Mouse (Mus musculus): ENCODE measurements around the gene Med11.
"Not testable (repeated sequence)": the region's sequence is repeated elsewhere in the genome, so short reads cannot be mapped to it uniquely, and the experiment has no call there.

The Med11 gene

DNA sequence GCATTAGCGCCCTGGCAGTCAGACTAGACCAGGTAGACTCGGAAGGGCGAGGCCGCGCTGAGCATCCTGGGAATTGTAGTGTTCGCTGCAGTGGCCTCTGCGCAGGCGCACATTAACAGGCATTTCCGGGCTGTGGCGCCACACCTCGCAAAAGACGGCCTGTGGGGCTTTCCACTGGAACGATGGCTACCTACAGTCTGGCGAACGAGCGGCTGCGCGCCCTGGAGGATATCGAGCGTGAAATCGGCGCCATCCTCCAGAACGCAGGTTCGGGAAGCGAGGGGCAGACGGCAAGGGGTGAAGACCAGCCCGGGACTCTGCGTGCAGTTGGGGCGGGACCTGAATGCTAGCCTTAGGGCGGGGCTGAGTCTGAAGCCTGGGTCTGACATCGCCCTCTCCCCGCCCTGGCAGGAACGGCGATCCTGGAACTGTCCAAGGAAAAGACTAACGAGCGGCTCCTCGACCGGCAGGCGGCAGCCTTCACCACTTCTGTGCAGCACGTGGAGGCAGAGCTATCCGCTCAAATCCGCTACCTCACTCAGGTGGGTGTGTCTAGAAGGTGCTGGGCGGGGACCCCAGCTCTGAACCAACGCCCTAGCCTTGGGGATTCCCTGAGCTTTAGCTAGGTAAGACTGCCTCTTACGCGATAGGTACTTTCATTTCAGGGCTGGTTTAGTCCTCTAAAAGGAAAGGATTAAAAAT is at the start of gene Med11:
Gene Med11, plus strand, starts transcription at position 123 of the 702 bp plus-strand sequence.
- DNase-seq (ENCODE audit: low spot score), result peak; percentile 93

DNA sequence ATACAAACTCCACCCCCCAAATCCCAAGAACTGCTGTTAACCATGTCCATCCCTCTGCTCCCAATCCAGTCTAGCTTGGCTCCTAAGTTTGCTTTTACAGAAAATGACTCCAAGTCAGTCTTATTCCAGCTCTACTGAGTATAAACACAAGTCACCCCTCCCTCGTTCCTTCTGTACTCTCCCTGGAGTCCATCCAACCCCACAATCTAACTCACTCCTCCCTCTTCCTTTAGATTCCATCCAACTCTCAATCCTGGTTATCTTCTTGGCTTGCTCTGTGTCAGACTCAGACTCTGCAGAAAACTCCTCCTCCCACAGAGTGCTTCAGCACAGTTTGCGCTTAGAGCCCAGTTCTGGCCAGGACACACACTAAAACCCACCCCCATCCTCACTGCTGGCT is 48.1 kb upstream of the Med11 start:
- no peak for DNase-seq (ENCODE audit: low spot score)

DNA sequence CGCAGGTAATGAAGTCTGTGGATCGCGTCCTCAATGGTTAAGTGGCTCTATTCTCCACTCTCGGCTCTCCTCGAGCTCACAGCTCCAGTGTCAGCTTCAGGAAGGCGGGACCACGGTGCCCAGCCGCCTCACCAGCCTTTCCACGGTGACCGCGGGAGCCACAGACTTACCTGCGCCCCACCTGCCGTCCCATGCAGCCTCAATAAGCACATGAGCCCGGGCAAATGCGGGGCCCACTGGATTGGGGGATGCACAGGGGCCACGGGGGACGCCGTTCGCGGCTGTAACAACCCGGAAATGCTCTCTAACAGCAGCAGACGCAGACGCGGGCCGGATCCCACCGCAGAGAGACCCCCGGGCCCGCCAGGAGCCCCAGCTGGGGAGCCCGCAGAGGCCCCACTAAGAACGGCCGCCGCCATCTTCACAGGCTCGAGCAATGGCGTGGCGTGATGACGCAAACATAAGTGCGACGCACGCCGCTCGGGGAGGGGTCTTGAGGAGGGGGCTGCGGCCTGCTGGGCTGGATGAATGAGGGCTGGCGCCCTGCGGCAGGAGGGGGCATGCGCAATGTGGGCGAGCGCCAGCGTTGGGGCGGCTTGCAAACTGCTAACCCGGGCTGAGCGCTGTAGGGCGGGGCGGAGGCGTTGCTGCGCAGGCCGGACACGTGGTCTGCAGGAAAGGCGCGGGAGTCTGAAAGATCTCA is 42.0 kb upstream of the Med11 start, which contains the start of gene Pelp1:
Gene Pelp1, minus strand, starts transcription at position 438 of the 703 bp plus-strand sequence.
- peak; percentile 73 for DNase-seq (ENCODE audit: low spot score)

DNA sequence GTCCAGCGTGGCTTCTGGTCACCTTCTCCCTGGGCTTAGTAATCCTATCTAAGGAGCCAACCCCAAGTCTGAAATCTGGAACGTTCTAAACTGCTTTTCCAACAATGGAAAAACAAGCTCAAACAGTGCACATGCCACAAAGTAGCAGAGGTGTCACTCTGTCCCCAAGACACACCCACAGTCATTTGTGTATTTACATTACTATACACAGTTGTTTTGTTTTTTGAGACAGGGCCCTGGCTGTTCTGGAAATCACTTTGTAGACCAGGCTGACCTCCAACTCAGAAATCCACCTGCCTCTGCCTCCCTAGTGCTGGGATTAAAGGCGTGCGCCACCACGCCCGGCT is 41.4 kb upstream of the Med11 start:
- no peak for DNase-seq (ENCODE audit: low spot score)

GRCm38 (mm10) chr11:70412591-70412990 is 39.1 kb upstream of the Med11 start:
- DNase-seq (ENCODE audit: low spot score), result no peak

- peak; percentile 63 for DNase-seq (ENCODE audit: low spot score)
Measured at GRCm38 (mm10) chr11:70413961-70414360, 37.8 kb upstream of the Med11 start.

DNA sequence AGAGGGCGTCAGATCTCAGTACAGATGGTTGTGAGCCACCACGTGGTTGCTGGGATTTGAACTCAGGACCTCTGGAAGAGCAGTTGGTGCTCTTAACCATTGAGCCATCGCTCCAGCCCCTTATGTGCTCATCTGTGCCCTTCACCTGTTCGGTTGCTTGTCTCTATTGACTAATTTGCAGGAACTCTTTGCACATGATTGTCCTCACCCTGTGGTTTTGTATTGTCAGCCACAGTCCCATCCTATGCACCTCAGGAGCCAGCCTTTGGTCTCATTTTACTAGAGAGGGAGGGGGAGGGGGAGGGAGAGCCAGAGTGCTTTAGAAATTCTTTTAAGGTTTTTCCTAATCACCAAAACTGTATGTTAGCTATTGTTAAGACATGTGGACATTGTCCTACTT is 33.5 kb upstream of the Med11 start:
- no peak for DNase-seq (ENCODE audit: low spot score)

GRCm38 (mm10) chr11:70419486-70419885 is 32.2 kb upstream of the Med11 start:
- no peak for DNase-seq (ENCODE audit: low spot score)

GRCm38 (mm10) chr11:70426598-70426997 is 25.1 kb upstream of the Med11 start:
- DNase-seq (ENCODE audit: low spot score), result not testable (repeated sequence)

DNA sequence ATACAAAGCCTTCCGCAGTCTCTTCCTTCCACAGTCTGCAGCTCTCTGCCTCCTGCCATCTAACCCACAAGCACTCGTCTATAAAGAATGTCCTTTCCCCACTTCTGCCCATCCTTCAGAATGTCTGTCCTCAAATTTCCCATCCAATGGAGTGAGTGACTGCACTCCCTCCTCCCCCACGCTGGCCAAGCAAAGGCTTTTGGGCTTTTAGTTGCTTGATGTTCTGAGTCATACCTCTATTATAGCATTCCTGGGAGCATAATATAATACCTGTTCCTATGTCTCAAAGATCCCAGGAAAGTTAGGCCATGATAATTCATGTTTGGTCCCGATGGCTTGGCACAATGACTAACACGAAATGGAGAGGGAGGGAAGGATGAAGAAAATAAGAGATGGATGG is 20.1 kb upstream of the Med11 start:
- no peak for DNase-seq (ENCODE audit: low spot score)

DNA sequence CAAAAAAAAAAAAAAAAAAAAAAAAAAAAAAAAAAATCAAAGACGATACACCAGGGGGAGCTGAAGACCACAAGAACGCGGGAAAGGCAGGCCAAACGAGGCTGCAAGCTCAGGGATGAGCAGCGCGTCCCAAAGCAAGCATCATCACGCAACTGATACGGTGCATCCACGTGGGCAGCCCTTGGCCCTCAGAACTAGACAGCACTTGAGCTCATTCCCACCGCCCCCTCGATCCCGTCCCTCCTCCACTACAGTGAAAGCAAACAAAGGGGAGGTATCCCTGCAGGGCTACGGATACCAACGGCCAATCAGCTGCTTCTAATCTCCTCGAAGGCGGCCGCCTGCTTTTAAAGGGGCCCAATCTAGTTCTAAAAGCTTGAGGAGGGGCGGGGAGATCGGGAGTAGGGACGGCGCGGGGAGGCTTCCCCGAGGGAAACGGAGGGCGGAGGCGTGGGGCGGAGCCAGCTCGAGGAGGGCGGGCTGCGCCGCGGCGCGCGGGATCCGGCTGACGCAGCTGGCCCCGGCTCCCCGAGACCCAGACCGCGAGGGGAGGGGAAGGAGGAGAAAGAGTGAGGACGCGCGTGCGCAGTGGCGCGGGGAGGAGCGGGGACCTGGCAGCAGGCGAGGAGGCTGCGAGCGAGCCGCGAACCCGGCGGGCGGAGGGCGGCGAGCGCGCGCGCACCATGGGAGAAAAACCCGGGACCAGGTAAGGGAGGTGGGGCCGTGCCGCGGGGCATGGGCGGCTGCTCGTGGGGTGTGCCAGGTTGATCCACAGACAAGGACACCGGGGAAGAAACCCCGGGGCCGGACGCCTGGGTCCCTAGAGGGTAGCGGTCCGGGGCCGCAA is 19.4 kb upstream of the Med11 start, which contains the start of gene Arrb2:
Gene Arrb2, plus strand, starts transcription at position 588 of the 847 bp plus-strand sequence.
- DNase-seq (ENCODE audit: low spot score), result peak; percentile 92

DNA sequence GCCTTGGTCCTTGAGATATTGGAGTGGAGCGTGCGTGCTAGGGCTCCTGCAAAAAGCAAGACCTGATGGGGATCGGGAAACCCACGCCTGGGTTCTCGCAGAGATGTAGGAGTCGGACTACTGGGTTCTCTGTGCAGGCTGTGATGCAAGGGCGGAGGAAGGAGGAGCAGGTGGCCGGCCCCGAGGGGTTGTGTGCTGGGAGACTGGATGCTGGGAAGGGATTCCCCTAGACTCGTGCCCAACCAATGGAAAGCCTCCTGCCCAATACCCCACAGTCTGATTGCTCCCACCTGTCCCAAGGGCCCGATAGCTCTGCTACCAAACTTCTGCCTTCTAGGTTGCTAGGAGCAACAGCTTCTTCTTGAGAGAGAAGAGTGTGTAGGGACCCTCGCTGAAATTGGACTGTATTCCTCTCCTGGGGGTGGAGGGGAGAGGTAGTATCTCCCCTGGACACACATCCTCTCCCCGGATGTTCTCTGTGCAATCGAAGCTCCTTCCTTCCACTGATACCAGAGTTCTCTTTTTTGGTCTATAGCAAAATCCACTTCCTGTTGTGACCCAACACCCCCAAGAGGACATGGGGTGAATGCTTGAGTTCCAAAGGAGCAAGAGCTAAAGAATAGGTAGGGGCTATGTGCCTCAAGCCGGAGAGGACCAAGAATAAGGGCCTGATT is 18.7 kb upstream of the Med11 start:
- no peak for DNase-seq (ENCODE audit: low spot score)

- DNase-seq (ENCODE audit: low spot score), result no peak
Measured at GRCm38 (mm10) chr11:70433569-70433943, 18.2 kb upstream of the Med11 start.

- no peak for DNase-seq (ENCODE audit: low spot score)
Measured at GRCm38 (mm10) chr11:70433951-70434350, 17.8 kb upstream of the Med11 start.

GRCm38 (mm10) chr11:70435476-70435875 is 16.2 kb upstream of the Med11 start:
- DNase-seq (ENCODE audit: low spot score), result no peak

DNA sequence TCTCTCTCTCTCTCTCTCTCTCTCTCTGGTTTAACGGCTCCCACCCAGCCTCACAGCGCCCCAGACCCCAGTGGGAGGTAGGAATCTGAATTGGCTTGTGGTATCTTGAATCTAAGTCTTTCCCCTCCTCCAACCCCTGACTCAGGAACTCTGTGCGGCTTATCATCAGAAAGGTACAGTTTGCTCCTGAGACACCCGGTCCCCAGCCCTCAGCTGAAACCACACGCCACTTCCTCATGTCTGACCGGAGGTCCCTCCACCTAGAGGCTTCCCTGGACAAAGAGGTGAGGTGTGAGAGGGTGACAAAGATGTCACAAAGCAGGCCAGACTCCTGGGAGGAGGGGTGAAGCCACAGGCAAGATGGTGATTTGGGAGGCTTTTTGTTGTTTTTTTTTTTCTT is 14.3 kb upstream of the Med11 start:
- no peak for DNase-seq (ENCODE audit: low spot score)

DNA sequence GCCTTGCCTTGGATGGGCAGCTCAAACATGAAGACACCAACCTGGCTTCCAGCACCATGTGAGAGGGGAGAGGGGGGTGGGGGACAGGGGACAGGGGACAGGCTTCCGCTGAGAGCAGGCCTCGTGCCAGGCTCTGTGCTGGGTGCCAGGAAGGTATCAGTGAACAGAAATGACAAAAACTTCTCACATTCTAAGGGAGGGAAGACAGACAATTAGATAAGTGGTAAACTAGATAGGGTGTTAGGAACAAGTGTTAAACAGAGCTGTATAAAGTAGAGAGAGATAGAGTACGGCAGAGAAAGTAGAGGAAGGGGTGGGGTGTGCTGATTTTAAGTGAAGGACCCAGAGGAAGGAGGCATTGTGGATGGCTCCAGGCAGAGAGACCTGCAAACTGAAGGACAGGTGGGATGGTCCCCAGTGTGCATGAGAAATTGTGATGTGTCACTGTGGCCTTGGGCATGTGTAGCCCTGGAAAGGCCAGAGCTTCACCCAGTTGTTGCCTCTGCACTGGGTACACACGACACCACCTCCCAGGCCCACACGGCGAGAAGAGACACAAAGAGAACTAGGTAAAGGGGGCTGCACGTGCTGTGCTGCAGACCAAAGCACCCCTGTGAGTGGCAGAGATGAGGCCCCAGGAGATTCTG is 12.9 kb upstream of the Med11 start:
- DNase-seq (ENCODE audit: low spot score), result no peak

DNA sequence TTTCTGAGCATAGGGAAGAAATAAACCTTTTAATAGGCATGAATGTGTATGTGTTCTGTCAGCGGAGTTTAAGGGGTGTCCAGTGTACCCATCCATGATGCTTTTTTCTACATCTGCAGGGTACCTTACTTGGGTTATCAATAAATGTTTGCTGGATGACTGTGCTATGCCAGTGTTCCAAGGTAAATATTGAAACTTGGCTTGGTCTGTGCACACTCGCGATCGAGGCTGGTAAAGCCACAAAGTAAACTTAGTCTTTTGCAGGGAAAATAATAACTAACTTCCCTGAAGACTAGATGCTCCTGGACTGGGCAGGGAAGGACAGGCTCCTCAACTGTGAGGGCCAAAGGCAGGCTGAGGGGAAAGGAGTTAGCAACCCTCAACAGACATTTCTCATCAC is 11.1 kb upstream of the Med11 start:
- DNase-seq (ENCODE audit: low spot score), result no peak

DNA sequence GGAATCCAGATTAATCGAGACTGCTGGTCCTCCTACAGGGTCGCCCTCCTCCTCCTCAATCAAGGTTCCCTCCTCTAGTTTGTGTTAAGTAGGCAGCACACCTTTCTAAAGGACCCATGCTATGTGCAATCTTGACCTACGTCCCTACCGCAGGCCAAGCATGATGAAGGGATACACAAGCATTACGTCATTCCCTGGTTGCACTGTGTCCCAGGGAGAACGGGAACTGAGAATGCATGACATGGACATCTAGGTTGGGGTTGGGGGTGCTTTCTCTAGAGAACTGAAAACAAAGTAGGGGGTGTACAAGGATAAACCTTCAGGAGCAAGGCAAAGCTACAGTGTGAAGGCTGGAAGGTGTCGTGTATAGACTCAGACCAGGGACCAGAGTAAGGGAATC is 9.8 kb upstream of the Med11 start:
- DNase-seq (ENCODE audit: low spot score), result no peak

DNA sequence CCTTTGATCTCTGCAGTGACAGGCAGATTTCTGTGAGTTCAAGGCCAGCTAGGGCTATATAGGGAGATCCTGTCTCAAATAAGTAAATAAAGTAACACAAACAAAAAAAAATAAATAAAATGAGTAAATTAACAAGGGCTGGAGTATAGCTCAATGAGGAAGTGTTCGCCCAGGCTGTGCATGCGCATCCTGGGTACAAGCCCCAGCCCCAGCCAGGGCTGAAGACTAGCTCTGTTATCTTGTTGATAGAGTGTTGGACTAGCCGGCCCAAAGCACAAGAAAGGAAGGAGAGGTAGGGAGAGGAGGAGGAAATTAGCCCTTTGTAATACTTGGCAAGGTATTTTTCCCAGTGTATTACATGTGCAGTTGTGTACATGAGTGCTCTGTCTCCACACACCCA is 7.8 kb upstream of the Med11 start:
- no peak for DNase-seq (ENCODE audit: low spot score)

GRCm38 (mm10) chr11:70444667-70445066 is 7.1 kb upstream of the Med11 start:
- DNase-seq (ENCODE audit: low spot score), result no peak

DNA sequence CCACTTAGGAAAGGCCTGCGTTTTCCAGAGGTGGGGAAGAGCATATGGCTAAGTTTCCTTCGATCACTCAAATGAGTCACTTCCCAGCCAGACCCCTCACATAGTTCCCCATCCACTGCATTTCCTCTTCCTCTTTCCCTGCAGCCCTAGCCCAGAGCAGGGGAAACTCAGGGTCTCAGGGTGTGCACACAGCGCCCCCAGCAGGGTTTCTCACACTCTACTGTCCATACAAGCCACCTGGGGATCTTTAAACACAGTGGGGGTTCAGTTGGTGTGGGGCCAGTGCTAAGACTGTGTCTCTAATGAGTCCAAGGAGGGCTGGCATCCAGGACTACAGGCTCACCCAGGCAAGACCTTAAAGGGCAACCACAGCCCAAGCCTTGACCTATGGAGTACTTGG is 5.0 kb upstream of the Med11 start:
- DNase-seq (ENCODE audit: low spot score), result no peak
